Mouse (Mus musculus) embryonic facial prominence, embryonic 14.5 days (tissue): ENCODE results near the gene Lgr6. TPM values are rescaled to one million over a fixed set of nuclear protein-coding genes. Genes with fewer than 3 reads are reported as not detected.
A peak's percentile ranks its signal among the peaks of the same experiment; 100 is the strongest.

Experiments
- ATAC-seq: fragments of 200-750 bp; cut with Nextera tagmentation; 2 replicates; pipeline ENCODE4 v1.8.0; 2017; ENCODE audit warnings: low read depth, moderate number of reproducible peaks, moderate TSS enrichment
- DNase-seq: peaks from one replicate; pipeline ENCODE4 v3.0.0-alpha.2; 2015; ENCODE audit warnings: low spot score
- H3K27ac ChIP-seq: fragments of 300-500 bp; sonication (generic); replicated peaks from 2 replicates; pipeline ENCODE4 v1.5.1; 2014; ENCODE audit warnings: low read depth, mild to moderate bottlenecking, low read length, moderate library complexity
- H3K27me3 ChIP-seq: fragments of 300-500 bp; sonication (generic); replicated peaks from 2 replicates; pipeline ENCODE4 v1.6.1; 2014; ENCODE audit warnings: low read length; ENCODE audit not compliant: control insufficient read depth, insufficient read depth
- H3K36me3 ChIP-seq: fragments of 300-500 bp; sonication (generic); 2 replicates; pipeline ENCODE4 v1.6.1; 2014; ENCODE audit warnings: low read length, mixed read lengths; ENCODE audit not compliant: control insufficient read depth, insufficient read depth
- H3K4me1 ChIP-seq: fragments of 300-500 bp; sonication (generic); 2 replicates; pipeline ENCODE4 v1.6.1; 2014; ENCODE audit warnings: antibody characterized with exemption, low read length; ENCODE audit not compliant: control insufficient read depth, insufficient read depth
- H3K4me2 ChIP-seq: fragments of 300-500 bp; sonication (generic); 2 replicates; pipeline ENCODE4 v1.6.1; 2014; ENCODE audit warnings: low read depth, mild to moderate bottlenecking, low read length, moderate library complexity, mixed read lengths
- H3K4me3 ChIP-seq: fragments of 300-500 bp; sonication (generic); 2 replicates; pipeline ENCODE4 v1.5.1; 2014; ENCODE audit warnings: low read depth, mild to moderate bottlenecking, low read length
- H3K9ac ChIP-seq: fragments of 300-500 bp; sonication (generic); 2 replicates; pipeline ENCODE4 v1.6.1; 2014; ENCODE audit warnings: low read depth, mild to moderate bottlenecking, low read length, moderate library complexity, mixed read lengths
- H3K9me3 ChIP-seq: fragments of 300-500 bp; sonication (generic); 2 replicates; pipeline ENCODE4 v1.6.1; 2016; ENCODE audit warnings: low read length; ENCODE audit not compliant: control insufficient read depth
- WGBS: fragments of 180-500 bp; shearing (Covaris S2); extraction: QIAGEN DNeasy Blood & Tissue Kit; methylation state at CpG from one replicate; pipeline ENCODE4 v1.1.7; 2014; 5-methylcytosine and 5-hydroxymethylcytosine counted together
- polyA plus RNA-seq: library from polyadenylated mRNA; unstranded; fragments of >200 nt; fragmentation: Nextera tagmentation; extraction: Ambion mirVana; gene quantifications from 2 replicates; pipeline ENCODE4 v1.2.1, GENCODE M21; 2014

Lgr6 gene
- polyA plus RNA-seq, 1 experiment from 2014 or later, result 7.5 TPM

GRCm38 (mm10) chr1:135021936-135022335 lies 83.1 kb downstream of the Lgr6 start:
- H3K4me3 ChIP-seq, result no peak overlapping the region
- H3K4me1 ChIP-seq, result peaks cover 43% of the 10 kb centered on the region
- no peaks in the 10 kb centered on the region for H3K27me3 ChIP-seq
- DNase-seq (no peak), ATAC-seq (no peak; the same call in 1 of the 2 replicates)
- 65% methylated on average over 5 of the region's 5 CpGs for WGBS
- H3K27ac ChIP-seq, result no peak overlapping the region
- H3K9ac ChIP-seq, result no peak overlapping the region
- H3K4me2 ChIP-seq, result no peak overlapping the region
- H3K9me3 ChIP-seq, result no peaks in the 10 kb centered on the region
- H3K36me3 ChIP-seq, result no peaks in the 10 kb centered on the region

GRCm38 (mm10) chr1:135020970-135021369 lies 84.1 kb downstream of the Lgr6 start:
- Histone ChIP-seq H3K4me2 (0 out of 2 replicates have a peak overlapping the region, but pooled peaks have one; percentile 5), H3K4me3 (no peak overlapping the region), H3K27ac (no peak overlapping the region; the same call in 1 of the 2 replicates), H3K27me3 (no peaks in the 10 kb centered on the region), H3K9me3 (no peaks in the 10 kb centered on the region), H3K9ac (no peak overlapping the region), H3K36me3 (no peaks in the 10 kb centered on the region), H3K4me1 (peaks cover 47% of the 10 kb centered on the region)
- 25% methylated on average over 5 of the region's 5 CpGs for WGBS
- peak; percentile 53; the same call in 1 of the 2 replicates for ATAC-seq
- DNase-seq, result peak; percentile 77

GRCm38 (mm10) chr1:135020281-135020940 lies 84.7 kb downstream of the Lgr6 start:
- Histone ChIP-seq H3K27ac (no peak overlapping the region), H3K36me3 (no peaks in the 10 kb centered on the region), H3K4me2 (0 out of 2 replicates have a peak overlapping the region, but pooled peaks have one; percentile 5), H3K4me1 (peaks cover 47% of the 10 kb centered on the region), H3K4me3 (no peak overlapping the region), H3K9me3 (no peaks in the 10 kb centered on the region), H3K9ac (no peak overlapping the region), H3K27me3 (no peaks in the 10 kb centered on the region)
- no peak for ATAC-seq
- 67% methylated on average over 5 of the region's 5 CpGs for WGBS
- DNase-seq, result no peak

GRCm38 (mm10) chr1:135019775-135020167 lies 85.3 kb downstream of the Lgr6 start:
- DNase-seq (no peak), ATAC-seq (no peak)
- Histone ChIP-seq H3K27ac (no peak overlapping the region), H3K9ac (no peak overlapping the region), H3K36me3 (no peaks in the 10 kb centered on the region), H3K4me3 (no peak overlapping the region), H3K27me3 (no peaks in the 10 kb centered on the region), H3K4me2 (no peak overlapping the region), H3K9me3 (no peaks in the 10 kb centered on the region), H3K4me1 (peaks cover 53% of the 10 kb centered on the region)
- WGBS, result 58% methylated on average over 4 of the region's 4 CpGs

GRCm38 (mm10) chr1:135019087-135019774 lies 85.8 kb downstream of the Lgr6 start:
- DNase-seq (peak; percentile 75), ATAC-seq (peak; percentile 38)
- Histone ChIP-seq H3K4me3 (no peak overlapping the region), H3K9ac (no peak overlapping the region), H3K27me3 (no peaks in the 10 kb centered on the region), H3K4me1 (peaks cover 53% of the 10 kb centered on the region), H3K4me2 (peak overlapping the region; percentile 2; the same call in 1 of the 2 replicates), H3K36me3 (no peaks in the 10 kb centered on the region), H3K9me3 (no peaks in the 10 kb centered on the region), H3K27ac (no peak overlapping the region)
- 12% methylated on average over 13 of the region's 13 CpGs for WGBS

- Histone ChIP-seq H3K4me1 (peaks cover 53% of the 10 kb centered on the region), H3K9me3 (no peaks in the 10 kb centered on the region), H3K9ac (no peak overlapping the region), H3K4me3 (no peak overlapping the region), H3K36me3 (no peaks in the 10 kb centered on the region), H3K27ac (no peak overlapping the region), H3K27me3 (no peaks in the 10 kb centered on the region), H3K4me2 (no peak overlapping the region)
- DNase-seq (no peak), ATAC-seq (no peak)
- WGBS, result 70% methylated on average over 2 of the region's 2 CpGs
Observed at GRCm38 (mm10) chr1:135017656-135018015, 87.4 kb downstream of the Lgr6 start.

- H3K9me3 ChIP-seq, result no peaks in the 10 kb centered on the region
- DNase-seq (no peak), ATAC-seq (no peak)
- WGBS, result 72% methylated on average over 10 of the region's 10 CpGs
- H3K27ac ChIP-seq, result no peak overlapping the region
- H3K27me3 ChIP-seq, result no peaks in the 10 kb centered on the region
- no peak overlapping the region for H3K4me3 ChIP-seq
- H3K4me1 ChIP-seq, result peaks cover 53% of the 10 kb centered on the region
- no peaks in the 10 kb centered on the region for H3K36me3 ChIP-seq
- H3K4me2 ChIP-seq, result no peak overlapping the region
- no peak overlapping the region for H3K9ac ChIP-seq
Observed at GRCm38 (mm10) chr1:135016907-135017655, 88.0 kb downstream of the Lgr6 start.

- Histone ChIP-seq H3K36me3 (no peaks in the 10 kb centered on the region), H3K4me3 (no peak overlapping the region), H3K27ac (no peak overlapping the region), H3K4me2 (no peak overlapping the region), H3K27me3 (no peaks in the 10 kb centered on the region), H3K4me1 (peaks cover 33% of the 10 kb centered on the region), H3K9me3 (no peaks in the 10 kb centered on the region), H3K9ac (no peak overlapping the region)
- ATAC-seq (no peak), DNase-seq (no peak)
- 23% methylated on average over 10 of the region's 10 CpGs for WGBS
Observed at GRCm38 (mm10) chr1:135014921-135015445, 90.1 kb downstream of the Lgr6 start.
